Mouse (Mus musculus): ENCODE results near the gene Trpt1. TPM values are rescaled to one million over a fixed set of nuclear protein-coding genes. Genes with fewer than 3 reads are reported as not detected.

Trpt1 gene
- 10 to 100 TPM; 26.1 to 30.5 (median 27.3) TPM for total RNA-seq (2022)

DNA sequence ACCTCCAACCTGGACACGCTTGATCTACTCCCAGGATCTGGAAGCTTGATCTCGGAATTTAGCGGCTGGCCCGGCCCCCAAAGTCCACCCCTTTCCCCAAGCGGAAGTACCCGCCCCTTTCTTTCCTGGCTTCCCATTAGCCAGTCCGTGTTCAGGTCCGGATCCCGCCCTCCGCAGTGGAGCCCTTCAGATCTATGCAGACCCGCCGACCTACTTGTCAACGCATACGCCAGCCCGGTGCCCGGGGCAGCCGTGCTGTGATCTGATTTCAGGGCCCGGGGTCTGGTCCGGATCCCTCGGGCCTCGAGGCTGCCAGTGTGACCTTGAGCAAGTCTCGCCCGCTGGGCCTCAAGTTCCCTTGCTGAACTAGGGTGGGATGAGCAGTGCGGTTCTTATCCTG, at the start of gene Trpt1, which contains the start of gene Nudt22:
Gene Trpt1 (plus strand): TSS at position 126 of the 400 bp plus-strand sequence.
Gene Nudt22 (minus strand): TSS at position 112 of the 400 bp plus-strand sequence.
- DNase-seq (ENCODE audit: low spot score): peak; percentile 93

DNA sequence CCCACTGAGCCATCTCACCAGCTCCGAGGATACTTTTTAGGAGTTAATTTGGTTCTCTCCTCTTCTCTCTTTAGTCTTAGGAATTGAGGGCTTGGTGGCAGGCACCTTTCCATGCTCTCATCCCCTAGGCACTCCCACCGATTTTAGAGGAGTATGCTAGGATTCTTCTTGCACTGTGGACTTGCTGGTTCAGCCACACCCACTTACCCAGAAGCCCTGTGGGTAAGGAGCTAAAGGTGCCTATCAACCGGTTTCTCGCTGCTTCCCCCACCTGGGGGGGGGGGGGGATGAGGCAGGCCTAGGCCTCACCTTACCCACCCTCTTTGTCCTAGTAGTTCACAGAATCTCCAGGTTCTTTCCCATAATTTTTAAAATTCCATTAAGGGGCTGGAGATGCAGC, 48.2 kb upstream of the Trpt1 start:
- no peak for DNase-seq (ENCODE audit: low spot score)

DNA sequence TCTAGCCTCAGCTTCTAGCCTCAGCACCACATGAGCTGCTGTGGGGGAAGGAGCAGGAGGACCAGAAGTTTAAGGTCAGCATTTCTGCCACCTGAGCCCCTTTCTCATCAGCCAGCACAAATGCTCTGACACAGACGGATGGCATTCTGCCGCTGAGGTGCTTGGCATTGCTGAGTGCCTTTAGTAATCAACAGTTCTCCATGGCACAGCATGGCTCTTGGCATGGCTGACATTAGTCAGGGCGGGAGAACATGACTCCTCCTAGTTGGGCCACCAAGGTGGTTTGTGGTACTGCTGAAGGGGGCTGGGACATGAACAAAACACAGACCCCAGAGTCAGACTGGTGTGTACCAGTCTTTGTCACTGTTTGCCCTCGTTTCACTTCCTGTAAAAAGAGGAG, 47.7 kb upstream of the Trpt1 start:
- no peak for DNase-seq (ENCODE audit: low spot score)

DNA sequence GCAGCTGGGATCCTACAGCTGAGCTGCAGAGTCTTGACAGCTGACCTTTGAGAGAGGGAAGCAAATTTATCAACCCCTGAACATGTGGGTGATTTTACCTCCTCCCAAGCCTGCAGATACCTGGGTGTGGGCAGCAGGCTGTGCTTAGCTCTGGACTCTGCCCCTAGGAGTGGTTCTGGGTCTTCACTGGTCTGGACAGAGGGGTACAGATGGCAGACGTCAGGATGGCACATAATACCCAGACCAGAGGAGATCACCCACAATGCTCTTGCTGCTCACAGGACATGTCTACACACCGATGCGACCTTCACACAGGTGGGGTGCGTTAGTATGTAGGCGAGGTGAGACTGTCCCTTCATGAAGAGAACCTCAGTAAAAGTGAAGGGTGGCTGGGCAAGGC, 46.4 kb upstream of the Trpt1 start:
- DNase-seq (ENCODE audit: low spot score): no peak

DNA sequence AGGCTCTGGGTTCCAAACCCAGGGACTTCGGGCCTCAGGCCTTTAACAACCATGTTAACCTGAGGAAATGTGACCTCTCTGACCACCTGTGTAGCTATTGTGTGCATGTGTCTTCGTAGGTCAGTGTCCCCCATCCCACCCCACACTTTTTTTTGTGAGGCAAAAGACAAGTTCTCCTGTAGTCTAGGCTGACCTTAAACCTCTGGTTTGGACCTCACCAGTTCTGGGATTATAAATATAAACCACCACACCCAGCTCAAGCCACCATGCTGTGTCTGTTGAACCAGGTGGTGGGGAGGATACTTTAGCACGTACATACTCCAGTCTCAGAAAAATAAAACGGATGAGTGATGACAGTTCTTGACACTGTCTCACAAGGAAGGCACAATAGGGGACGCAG, 46.0 kb upstream of the Trpt1 start:
- no peak for DNase-seq (ENCODE audit: low spot score)

DNA sequence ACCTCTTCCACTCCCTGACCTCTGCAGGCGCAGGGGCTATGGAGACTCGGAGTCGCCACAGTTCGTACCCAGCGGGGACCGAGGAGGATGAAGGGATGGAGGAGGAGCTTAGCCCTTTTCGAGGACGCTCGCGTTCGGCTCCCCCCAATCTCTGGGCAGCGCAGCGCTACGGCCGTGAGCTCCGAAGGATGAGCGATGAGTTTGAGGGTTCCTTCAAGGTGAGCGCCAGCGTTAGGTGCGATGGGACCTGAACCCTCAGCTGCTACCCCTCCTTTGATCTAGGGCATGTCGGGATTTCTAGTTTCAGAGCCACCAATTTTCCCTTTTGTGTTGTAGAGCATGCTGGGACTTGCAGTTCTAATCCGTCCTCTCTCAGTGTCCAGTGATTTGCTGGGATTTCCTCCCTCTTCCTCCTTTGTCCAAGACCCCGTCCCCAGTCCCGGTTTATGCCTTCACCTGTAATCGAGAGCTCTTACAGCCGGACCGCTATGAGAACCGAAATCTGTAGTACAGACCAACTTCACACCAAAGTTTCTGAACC, 45.2 kb upstream of the Trpt1 start:
- peak; percentile 63 for DNase-seq (ENCODE audit: low spot score)

DNA sequence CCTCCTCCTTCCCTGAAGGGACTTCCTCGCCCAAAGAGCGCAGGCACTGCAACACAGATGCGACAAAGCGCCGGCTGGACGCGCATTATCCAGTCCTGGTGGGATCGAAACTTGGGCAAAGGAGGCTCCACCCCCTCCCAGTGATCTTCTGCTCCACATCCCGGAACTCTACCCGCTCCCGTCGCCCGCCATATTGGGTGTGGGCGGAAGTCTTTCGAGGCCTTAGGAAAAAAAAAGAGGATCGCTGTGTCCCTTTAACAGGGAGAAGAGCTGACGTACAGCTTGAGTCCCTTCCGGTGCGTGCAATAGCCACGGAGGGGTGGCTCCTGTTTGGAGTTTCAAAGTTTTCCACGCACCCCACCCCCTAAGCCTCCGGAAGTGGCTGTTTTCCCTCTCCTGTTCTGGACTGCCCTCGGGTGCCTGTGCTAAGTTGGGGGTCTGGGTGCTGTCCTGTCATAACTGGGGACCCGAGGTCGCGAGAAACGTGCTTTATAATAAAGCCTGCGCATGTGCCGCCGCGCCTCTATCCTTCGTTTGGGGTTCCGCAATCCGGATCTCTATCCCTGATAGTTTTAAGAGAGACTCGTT, 44.5 kb upstream of the Trpt1 start:
- peak; percentile 99 for DNase-seq (ENCODE audit: low spot score)

DNA sequence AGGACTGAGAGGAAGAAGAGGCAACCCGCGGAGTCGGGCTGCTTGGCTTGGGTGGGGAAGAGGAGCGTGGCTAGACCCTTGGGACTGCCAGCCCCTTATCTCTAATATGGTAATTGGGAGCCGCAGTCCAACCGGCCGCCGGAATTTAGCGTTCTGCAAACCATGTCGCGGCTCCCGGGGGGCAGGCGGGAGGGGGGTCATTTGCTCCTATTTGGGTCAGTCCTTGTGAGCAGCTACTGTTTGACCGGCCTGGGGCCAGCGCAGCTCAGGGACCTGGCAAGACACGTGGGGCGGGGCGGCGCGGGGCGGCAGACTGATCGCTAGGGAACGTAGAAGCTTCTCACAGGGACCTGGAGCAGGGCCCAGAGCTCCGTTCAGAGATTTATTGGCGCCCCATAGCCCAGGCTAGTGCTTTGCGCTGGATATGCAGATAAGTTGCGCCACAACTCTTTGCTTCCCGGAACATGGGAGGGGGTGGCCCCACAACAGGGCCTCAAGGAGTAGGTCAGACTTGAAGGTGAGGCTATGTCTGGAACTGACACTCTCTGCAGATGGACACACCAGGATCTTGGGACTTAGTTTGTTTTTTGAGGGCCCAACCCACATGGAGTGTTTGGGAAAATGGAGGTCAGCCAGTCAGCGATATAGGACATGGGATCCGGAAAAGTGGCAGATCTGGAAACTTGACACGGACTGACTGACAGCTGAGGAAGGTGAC, 43.8 kb upstream of the Trpt1 start:
- peak; percentile 85 for DNase-seq (ENCODE audit: low spot score)

DNA sequence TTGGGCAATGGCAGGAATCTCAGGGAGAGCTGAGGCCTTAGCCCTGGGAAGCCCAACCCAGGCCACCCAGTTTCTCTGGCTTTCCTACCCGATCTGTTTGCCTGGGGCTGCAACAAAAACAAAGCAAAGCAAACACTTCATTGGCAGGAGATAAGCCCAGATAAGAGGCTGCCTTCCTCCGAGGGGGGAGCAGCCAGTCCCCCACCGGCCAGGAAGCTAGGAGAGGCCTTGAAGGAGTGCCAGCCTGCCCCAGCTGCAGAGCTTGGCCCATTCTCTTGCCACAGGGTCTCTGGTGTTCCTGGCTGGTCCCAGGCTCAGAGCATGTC, 43.3 kb upstream of the Trpt1 start:
- peak; percentile 48 for DNase-seq (ENCODE audit: low spot score)

DNA sequence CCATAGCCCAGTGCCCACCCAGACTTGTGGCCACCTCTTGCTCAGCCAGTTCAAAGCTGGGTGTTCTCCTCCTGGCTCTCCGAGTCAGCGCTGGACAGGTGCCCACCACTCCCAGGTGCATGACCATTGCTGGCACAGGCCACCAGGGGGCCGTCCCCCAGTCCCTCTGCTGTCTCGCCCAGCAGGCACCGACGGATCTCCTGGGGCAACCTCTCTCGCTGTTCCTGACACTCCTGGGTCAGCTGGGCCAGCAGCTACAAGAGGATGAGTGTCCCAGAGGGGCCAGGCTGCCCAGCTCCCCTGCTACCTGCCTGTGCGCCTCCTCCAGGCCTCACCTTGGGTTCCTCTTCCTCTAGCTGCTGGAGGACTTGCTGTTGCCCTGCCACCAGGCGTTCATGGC, 41.9 kb upstream of the Trpt1 start:
- DNase-seq (ENCODE audit: low spot score): no peak

DNA sequence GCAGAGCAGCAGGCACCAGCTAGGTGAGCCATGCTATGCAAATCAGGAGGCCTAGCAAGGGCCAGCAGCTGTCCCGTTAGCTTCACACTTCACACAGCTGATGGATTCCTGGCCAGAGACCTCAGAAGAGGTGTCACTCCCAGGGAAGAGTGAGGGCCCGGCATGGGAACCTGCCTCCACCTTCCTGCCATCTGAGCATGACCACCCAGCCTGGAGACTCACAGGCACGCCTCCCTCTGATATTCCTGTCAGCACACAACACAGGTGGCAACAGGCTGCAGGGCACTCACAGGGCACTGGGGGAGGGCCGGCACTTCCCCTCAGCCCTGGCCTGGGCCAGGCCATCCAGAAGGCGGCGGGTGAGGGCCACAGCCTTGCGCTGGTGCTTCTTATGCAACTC, 40.5 kb upstream of the Trpt1 start:
- no peak for DNase-seq (ENCODE audit: low spot score)

DNA sequence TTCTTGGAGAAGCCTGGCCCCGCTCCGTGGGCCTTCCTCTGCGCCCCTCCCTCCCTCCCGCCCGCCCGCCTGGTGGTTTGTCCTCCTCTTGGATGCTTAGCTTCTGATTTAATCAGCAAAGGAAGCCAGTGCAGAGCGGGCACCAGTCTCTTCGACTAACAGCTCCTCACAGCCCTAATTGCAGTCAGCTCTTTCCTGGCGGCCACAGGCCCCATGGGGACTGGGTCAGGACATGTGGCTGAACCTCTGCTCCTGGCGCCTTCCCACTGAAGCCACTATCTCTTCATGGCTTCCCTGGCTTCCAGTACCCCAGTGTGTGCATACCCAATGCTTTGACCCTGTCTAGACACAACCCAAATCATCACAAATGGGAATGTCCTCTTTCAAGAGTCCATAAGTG, 39.5 kb upstream of the Trpt1 start:
- no peak for DNase-seq (ENCODE audit: low spot score)

DNA sequence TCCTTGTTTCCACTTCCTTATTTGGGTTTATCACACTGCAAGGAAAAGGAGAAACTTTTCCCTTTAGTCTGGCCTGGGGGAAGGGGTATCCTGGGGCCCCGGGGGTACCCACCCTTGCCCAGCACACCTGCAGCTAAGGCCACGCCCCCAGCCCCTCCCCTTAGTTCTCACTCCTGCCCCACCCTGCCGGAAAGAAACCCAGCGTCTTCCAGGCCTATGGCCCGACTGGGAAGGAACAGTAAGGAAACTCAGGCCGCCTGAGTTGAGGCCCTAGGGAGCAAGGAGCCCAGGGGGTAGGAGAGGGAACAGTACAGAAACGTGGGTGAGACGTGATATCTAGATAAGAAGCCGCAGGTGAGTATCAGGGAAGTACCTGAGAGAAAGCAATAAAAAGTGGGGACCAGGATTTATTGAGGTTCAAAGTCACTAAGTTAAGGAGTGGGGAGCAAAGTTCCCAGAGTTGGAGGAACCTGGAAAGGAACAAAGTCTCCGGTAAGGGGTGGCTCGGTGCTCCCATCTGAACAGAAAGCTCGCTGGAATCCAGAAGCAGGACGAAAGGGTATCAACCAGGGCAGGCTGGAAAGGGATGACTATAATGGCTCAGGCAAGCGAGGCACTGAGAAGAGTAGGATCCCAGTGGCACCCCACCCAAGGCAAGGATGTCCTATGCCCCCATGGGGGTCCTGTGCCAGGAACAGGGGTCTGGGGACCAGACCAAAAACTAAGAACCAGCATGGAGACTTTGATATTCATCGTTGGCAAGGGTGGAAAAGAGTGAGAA, 27.2 kb upstream of the Trpt1 start:
- no peak for DNase-seq (ENCODE audit: low spot score)

DNA sequence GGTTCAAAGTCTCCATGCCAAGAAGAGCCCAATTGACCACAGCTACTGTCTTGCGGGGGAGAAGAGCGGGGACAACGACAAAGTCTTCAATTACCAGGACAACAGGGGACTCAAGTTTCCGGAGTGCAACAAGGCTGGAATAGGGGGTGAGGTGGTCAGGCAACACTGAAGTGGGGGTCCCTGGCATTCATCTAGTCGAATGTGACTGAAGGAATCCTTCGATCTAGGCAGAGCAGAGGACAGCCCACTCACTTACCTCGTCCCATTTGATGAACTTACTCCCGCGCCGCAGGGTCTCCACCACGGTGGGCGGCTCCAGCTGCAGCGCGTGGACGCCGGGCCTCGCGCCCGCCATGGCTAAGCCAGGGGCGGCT, 26.7 kb upstream of the Trpt1 start:
- no peak for DNase-seq (ENCODE audit: low spot score)

DNA sequence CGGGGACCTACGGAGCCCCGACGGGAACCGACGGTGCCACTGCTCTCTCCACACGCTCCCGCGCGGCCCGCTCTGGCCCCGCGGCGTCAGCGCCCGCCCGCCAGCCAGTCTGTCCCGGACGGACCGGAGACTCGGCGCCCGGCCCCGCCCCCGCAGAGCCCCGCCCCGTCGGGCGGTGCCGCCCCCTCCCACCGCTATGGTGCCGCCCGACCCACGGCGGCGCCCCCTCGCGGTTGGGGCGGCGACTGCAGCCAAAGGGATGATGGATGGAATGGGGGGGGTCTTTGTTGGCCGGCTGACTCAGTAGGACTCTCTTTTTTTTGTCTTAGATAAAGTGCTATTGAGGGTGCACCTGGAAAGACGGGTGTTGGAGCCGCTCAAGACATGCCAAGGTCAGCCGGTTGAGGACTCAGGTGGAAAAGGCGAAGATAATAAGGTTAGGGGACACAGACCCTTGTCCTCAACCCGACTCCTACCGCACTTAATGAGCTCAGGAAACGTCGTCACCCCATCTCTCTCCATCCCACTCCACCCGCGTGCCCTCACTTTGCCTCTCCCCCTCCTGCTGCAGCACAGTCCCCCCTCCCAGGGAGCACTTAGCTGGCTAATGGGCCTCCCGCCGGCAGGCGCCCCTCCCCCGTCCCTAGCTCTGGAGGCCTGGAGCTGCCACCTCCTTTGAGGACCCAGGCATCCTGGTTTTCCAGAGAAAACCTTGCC, 26.1 kb upstream of the Trpt1 start:
- no peak for DNase-seq (ENCODE audit: low spot score)

DNA sequence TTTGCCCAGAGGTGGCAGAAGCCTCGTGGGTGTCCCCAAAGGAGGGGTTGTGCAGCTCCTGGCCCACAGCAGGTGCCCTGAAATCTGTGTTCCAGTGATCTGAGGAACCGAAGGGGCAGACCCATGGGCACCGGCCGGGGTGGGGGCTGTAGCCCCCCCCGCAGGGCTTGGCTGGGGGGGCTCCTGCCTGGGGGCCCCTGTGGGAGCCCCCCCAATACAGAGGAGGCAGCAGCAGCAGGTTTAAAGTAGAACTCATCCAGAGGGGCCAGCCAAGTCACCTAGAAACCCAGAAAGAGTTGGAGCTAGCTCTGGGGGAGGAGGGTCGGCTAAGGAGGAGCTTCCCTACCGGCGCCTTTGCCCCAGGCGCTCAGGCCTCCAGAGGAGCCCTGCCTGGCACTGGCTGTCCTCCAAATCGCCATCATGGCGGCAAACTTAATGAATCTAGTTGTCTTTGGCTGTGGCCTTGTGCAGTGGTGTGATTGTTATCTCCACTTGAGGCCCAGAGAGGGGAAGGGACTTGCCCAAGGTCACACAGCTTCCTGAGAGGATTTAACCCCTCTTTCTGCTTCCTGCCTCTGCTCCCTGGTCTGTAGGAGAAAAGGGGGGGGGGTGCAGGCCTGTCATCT, 25.4 kb upstream of the Trpt1 start:
- no peak for DNase-seq (ENCODE audit: low spot score)

DNA sequence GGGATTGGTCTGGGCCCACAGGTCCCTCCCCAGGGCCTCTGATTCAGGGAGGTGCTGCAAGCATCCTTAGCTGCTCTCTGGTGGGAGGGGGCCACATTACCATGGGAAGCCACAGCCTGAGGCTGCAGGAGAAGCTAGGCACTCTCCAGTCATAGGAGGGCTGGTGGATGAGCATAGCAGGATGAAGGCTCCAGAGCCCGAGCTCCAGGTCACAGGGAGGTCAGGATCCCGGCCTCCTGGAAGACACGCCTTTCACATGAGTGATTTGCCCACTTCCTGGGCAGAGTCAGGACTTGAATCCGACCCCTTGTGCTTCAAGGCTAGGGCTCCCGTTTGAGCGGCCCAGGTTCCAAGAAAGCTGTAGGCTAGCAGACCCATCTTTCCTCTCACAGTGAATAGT, 24.3 kb upstream of the Trpt1 start:
- no peak for DNase-seq (ENCODE audit: low spot score)

DNA sequence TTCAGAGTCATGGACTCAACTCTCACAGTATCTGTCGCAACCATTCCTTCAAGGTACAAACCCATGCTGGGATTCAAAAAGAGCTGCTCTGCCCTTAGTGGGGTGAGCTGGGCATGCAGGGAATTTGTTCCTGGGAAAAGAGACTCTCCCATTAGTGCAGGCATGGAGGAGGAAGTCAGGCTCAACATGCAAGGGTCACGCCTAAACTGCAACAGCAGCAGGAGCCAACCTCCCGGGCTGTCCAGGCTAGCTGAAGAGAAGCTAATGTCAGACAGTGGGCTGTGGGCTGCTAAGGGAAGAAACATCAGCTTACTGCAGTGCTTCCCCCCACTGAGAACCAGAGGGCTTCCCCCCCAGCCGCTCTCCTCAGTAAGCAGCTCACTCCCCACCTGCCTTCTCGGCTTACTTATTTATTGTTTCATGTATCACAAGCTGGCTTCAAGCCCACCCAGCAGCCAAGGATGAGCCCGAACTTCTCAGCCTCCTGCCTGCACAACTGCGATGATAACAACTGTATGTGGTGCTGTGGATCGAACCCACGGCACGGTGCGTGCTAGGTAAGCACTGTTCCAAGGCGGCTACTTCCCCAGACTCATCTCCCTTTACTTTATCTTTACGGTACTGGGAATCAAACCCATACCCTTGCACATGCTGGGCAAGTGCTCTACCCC, 23.5 kb upstream of the Trpt1 start:
- DNase-seq (ENCODE audit: low spot score): no peak

DNA sequence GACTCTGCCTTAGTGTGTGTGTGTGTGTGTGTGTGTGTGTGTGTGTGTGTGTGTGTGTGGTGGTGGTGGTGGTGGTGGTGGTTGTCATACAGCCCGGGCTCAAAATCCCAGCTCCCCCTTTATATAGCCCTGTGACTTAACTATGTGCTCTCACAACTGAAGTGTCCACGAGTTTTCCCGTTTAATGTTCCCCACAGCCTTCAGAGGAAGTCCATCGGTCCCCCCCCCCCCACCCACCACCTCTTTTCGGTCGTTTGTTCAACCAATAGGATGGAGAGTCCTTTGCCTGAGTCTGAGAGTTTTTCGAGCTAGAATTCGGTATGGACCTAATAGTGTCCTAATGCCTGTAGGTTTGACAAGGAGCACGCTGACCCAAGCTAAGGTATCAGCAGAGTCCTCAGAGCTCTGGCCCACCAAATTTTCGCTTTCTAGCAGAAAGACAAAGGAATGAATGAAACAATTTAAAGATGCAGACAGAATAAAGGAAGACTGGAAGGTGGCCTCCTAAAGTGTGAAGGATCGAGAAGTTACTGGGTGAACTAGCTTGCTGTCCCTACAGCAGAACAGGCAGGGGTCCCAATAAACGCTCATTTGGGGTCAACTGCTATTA, 22.2 kb upstream of the Trpt1 start:
- no peak for DNase-seq (ENCODE audit: low spot score)

All from heart, adult 8-10 months (tissue).